ENCODE assay signal across 8 mouse cellular contexts in genomic region chr13:112152614-112153550, GRCm38 (mm10).
A peak's percentile ranks its signal among the peaks of the same experiment; 100 is the strongest.
DNase-seq lines count a peak whose midpoint lies in the region; ATAC-seq lines count a peak whose summit lies in the region.

No protein-coding gene starts in this region.

- H3K4me3 ChIP-seq in midbrain, embryonic 15.5 days = no peak overlapping the region

- WGBS in midbrain, embryonic 15.5 days = 18% methylated on average over 27 of the region's 27 CpGs

- H3K4me2 ChIP-seq in midbrain, embryonic 15.5 days = peak overlapping the region; percentile 30

- H3K36me3 ChIP-seq in midbrain, embryonic 15.5 days (replicated peaks) = no peaks in the 10 kb centered on the region

- peak; percentile 54 for ATAC-seq in midbrain, embryonic 15.5 days (replicated peaks)

- no peak overlapping the region for H3K9ac ChIP-seq in midbrain, embryonic 15.5 days

- DNase-seq in ZHBTc4 (ENCODE audit: low read depth, low spot score) (peak; percentile 62), liver (peak; percentile 23)
- DNase-seq in cerebellum, adult 9-11 months = peak; percentile 43
- peak; percentile 35 for DNase-seq in gastrocnemius, postnatal 10 days
- peak; percentile 14 for DNase-seq in hindlimb bud, embryonic 11.5 days (ENCODE audit: extremely low spot score, low read depth, low spot score)
- peak; percentile 19 to 62 for DNase-seq in urinary bladder, postnatal 4 days (ENCODE audit: low spot score in 2 of 2)
- no peak for DNase-seq in thymus, postnatal 0 days (ENCODE audit: low spot score)

- H3K27ac ChIP-seq in midbrain, embryonic 15.5 days = no peak overlapping the region

- no peaks in the 10 kb centered on the region for H3K9me3 ChIP-seq in midbrain, embryonic 15.5 days

- H3K4me1 ChIP-seq in midbrain, embryonic 15.5 days = peaks cover 15% of the 10 kb centered on the region

- no peaks in the 10 kb centered on the region for H3K27me3 ChIP-seq in midbrain, embryonic 15.5 days (replicated peaks)
